Mouse (Mus musculus) liver, postnatal 0 days (tissue): Measurements from ENCODE around the gene Dagla. TPM values are rescaled to one million over a fixed set of nuclear protein-coding genes. Genes with fewer than 3 reads are reported as not detected.
A peak's percentile ranks its signal among the peaks of the same experiment; 100 is the strongest.

Source experiments
- ATAC-seq: fragments of 200-750 bp; cut with Nextera tagmentation; 2 replicates; pipeline ENCODE4 v1.8.0; 2017; ENCODE audit warnings: mild to moderate bottlenecking, moderate library complexity
- DNase-seq: peaks from one replicate; pipeline ENCODE4 v3.0.0-alpha.2; 2016
- H3K27ac ChIP-seq: fragments of 300-500 bp; sonication (generic); 2 replicates; pipeline ENCODE4 v1.5.1; 2014; ENCODE audit warnings: antibody characterized with exemption, moderate library complexity, mild to moderate bottlenecking, low read depth
- H3K27me3 ChIP-seq: fragments of 300-500 bp; sonication (generic); 2 replicates; pipeline ENCODE4 v1.6.1; 2014; ENCODE audit warnings: low read length, control low read depth, mixed read lengths; ENCODE audit not compliant: insufficient read depth
- H3K36me3 ChIP-seq: fragments of 300-500 bp; sonication (generic); replicated peaks from 2 replicates; pipeline ENCODE4 v1.6.1; 2014; ENCODE audit warnings: mild to moderate bottlenecking, control low read depth, low read length, moderate library complexity, mixed read lengths; ENCODE audit not compliant: insufficient read depth
- H3K4me1 ChIP-seq: fragments of 300-500 bp; sonication (generic); 2 replicates; pipeline ENCODE4 v1.6.1; 2014; ENCODE audit warnings: antibody characterized with exemption, mild to moderate bottlenecking, control low read depth; ENCODE audit not compliant: insufficient read depth
- H3K4me2 ChIP-seq: fragments of 300-500 bp; sonication (generic); 2 replicates; pipeline ENCODE4 v1.6.1; 2014; ENCODE audit warnings: low read depth, mild to moderate bottlenecking, low read length, moderate library complexity, mixed read lengths
- H3K4me3 ChIP-seq: fragments of 300-500 bp; sonication (generic); 2 replicates; pipeline ENCODE4 v1.5.1; 2014; ENCODE audit warnings: low read depth, low read length
- H3K9ac ChIP-seq: fragments of 300-500 bp; sonication (generic); replicated peaks from 2 replicates; pipeline ENCODE4 v1.6.1; 2014; ENCODE audit warnings: mild to moderate bottlenecking, moderate library complexity
- H3K9me3 ChIP-seq: fragments of 300-500 bp; sonication (generic); 2 replicates; pipeline ENCODE4 v1.6.1; 2016; ENCODE audit warnings: mild to moderate bottlenecking, control low read depth, low read length, mixed read lengths
- CTCF ChIP-seq: sonication (generic); IDR thresholded peaks from 2 replicates; pipeline ENCODE4 v1.5.1; 2016; ENCODE audit warnings: antibody characterized with exemption, low read depth
- EP300 ChIP-seq: IDR thresholded peaks from 2 replicates; pipeline ENCODE4 v1.6.1; 2016; ENCODE audit warnings: antibody characterized with exemption, low read depth, mild to moderate bottlenecking
- WGBS: fragments of 180-500 bp; shearing (Covaris S2); extraction: QIAGEN DNeasy Blood & Tissue Kit; methylation state at CpG from one replicate; pipeline ENCODE4 v1.1.7; 2014; ENCODE audit not compliant: insufficient replicate concordance; 5-methylcytosine and 5-hydroxymethylcytosine counted together
- polyA plus RNA-seq: library from polyadenylated mRNA; unstranded; fragments of >200 nt; fragmentation: Nextera tagmentation; extraction: Ambion mirVana; gene quantifications from 2 replicates; pipeline ENCODE4 v1.2.1, GENCODE M21; 2015

Dagla gene
- polyA plus RNA-seq, 1 experiment from 2014 or later, result 0.21 TPM

GRCm38 (mm10) chr19:10266196-10266850, 38.4 kb downstream of the Dagla start:
- Histone ChIP-seq H3K9me3 (no peaks in the 10 kb centered on the region), H3K4me2 (no peak overlapping the region), H3K9ac (no peak overlapping the region), H3K27me3 (no peaks in the 10 kb centered on the region), H3K36me3 (no peaks in the 10 kb centered on the region), H3K27ac (no peak overlapping the region), H3K4me1 (peaks cover 3% of the 10 kb centered on the region), H3K4me3 (no peak overlapping the region)
- ATAC-seq, result peak; percentile 54
- WGBS, result 23% methylated on average over 14 of the region's 14 CpGs
- peak; percentile 79 for DNase-seq
- TF ChIP-seq CTCF (peak; percentile 81), EP300 (no peak)

- WGBS, result 71% methylated on average over 7 of the region's 7 CpGs
- DNase-seq, result no peak
- H3K27me3 ChIP-seq, result no peaks in the 10 kb centered on the region
- no peak overlapping the region for H3K27ac ChIP-seq
- ATAC-seq, result no peak
- no peaks in the 10 kb centered on the region for H3K4me1 ChIP-seq
- H3K36me3 ChIP-seq, result no peaks in the 10 kb centered on the region
- no peak overlapping the region for H3K9ac ChIP-seq
- no peak overlapping the region for H3K4me2 ChIP-seq
- H3K9me3 ChIP-seq, result no peaks in the 10 kb centered on the region
- no peak for TF ChIP-seq CTCF
- no peak for TF ChIP-seq EP300
- H3K4me3 ChIP-seq, result no peak overlapping the region
Measured at GRCm38 (mm10) chr19:10261369-10261768, 43.3 kb downstream of the Dagla start.

- no peaks in the 10 kb centered on the region for H3K4me1 ChIP-seq
- peak; percentile 83 for DNase-seq
- H3K9me3 ChIP-seq, result no peaks in the 10 kb centered on the region
- H3K27me3 ChIP-seq, result no peaks in the 10 kb centered on the region
- no peaks in the 10 kb centered on the region for H3K36me3 ChIP-seq
- H3K4me3 ChIP-seq, result no peak overlapping the region
- no peak overlapping the region for H3K27ac ChIP-seq
- 17% methylated on average over 6 of the region's 6 CpGs for WGBS
- no peak overlapping the region for H3K4me2 ChIP-seq
- H3K9ac ChIP-seq, result no peak overlapping the region
- ATAC-seq, result peak; percentile 60
- TF ChIP-seq CTCF (peak; percentile 93), EP300 (no peak)
Measured at GRCm38 (mm10) chr19:10258279-10259011, 46.2 kb downstream of the Dagla start.

GRCm38 (mm10) chr19:10248128-10248527, 56.5 kb downstream of the Dagla start:
- Histone ChIP-seq H3K36me3 (no peaks in the 10 kb centered on the region), H3K27me3 (no peaks in the 10 kb centered on the region), H3K9ac (no peak overlapping the region), H3K4me1 (no peaks in the 10 kb centered on the region), H3K4me2 (no peak overlapping the region), H3K9me3 (no peaks in the 10 kb centered on the region), H3K27ac (no peak overlapping the region), H3K4me3 (no peak overlapping the region)
- ATAC-seq (no peak), DNase-seq (no peak)
- TF ChIP-seq CTCF (no peak), EP300 (no peak)
- WGBS, result 55% methylated on average over 20 of the region's 20 CpGs

GRCm38 (mm10) chr19:10247165-10247564, 57.5 kb downstream of the Dagla start:
- no peak overlapping the region for H3K27ac ChIP-seq
- H3K4me2 ChIP-seq, result no peak overlapping the region
- no peak overlapping the region for H3K9ac ChIP-seq
- ATAC-seq (no peak), DNase-seq (no peak)
- H3K4me3 ChIP-seq, result no peak overlapping the region
- TF ChIP-seq CTCF (no peak), EP300 (no peak)
- no peaks in the 10 kb centered on the region for H3K4me1 ChIP-seq
- WGBS, result 22% methylated on average over 6 of the region's 6 CpGs
- H3K9me3 ChIP-seq, result no peaks in the 10 kb centered on the region
- no peaks in the 10 kb centered on the region for H3K27me3 ChIP-seq
- no peaks in the 10 kb centered on the region for H3K36me3 ChIP-seq

GRCm38 (mm10) chr19:10244183-10244582, 60.5 kb downstream of the Dagla start:
- Histone ChIP-seq H3K4me2 (no peak overlapping the region), H3K9ac (no peak overlapping the region), H3K27ac (no peak overlapping the region), H3K4me1 (peaks cover 6% of the 10 kb centered on the region; the same call in 1 of the 2 replicates), H3K36me3 (no peaks in the 10 kb centered on the region), H3K9me3 (no peaks in the 10 kb centered on the region), H3K27me3 (no peaks in the 10 kb centered on the region), H3K4me3 (no peak overlapping the region)
- ATAC-seq (0 out of 2 replicates have a peak, but pooled peaks have one; percentile 24), DNase-seq (peak; percentile 80)
- no peak for TF ChIP-seq EP300
- TF ChIP-seq CTCF, result peak; percentile 78
- WGBS, result 11% methylated on average over 3 of the region's 3 CpGs
